Mouse (Mus musculus) forebrain, embryonic 14.5 days (tissue): ENCODE results near the gene Aldh16a1. TPM values are rescaled to one million over a fixed set of nuclear protein-coding genes. Genes with fewer than 3 reads are reported as not detected.

Source experiments
- ATAC-seq: fragments of 200-750 bp; cut with Nextera tagmentation; 2 replicates; pipeline ENCODE4 v1.8.0; 2017; ENCODE audit warnings: mild to moderate bottlenecking, moderate library complexity
- DNase-seq: peaks from one replicate; pipeline ENCODE4 v3.0.0-alpha.2; 2015; ENCODE audit warnings: low spot score
- H3K27ac ChIP-seq: fragments of 300-500 bp; sonication (generic); 2 replicates; pipeline ENCODE4 v1.5.1; 2014; ENCODE audit warnings: low read depth, mild to moderate bottlenecking, control low read depth, low read length, moderate library complexity
- H3K27me3 ChIP-seq: fragments of 300-500 bp; sonication (generic); replicated peaks from 2 replicates; pipeline ENCODE4 v1.6.1; 2014; ENCODE audit warnings: low read length, control low read depth, mixed read lengths; ENCODE audit not compliant: control insufficient read depth, insufficient read depth
- H3K36me3 ChIP-seq: fragments of 300-500 bp; sonication (generic); 2 replicates; pipeline ENCODE4 v1.6.1; 2014; ENCODE audit warnings: low read length, control low read depth; ENCODE audit not compliant: control insufficient read depth, insufficient read depth
- H3K4me1 ChIP-seq: fragments of 300-500 bp; sonication (generic); 2 replicates; pipeline ENCODE4 v1.6.1; 2014; ENCODE audit warnings: antibody characterized with exemption, low read length, control low read depth; ENCODE audit not compliant: control insufficient read depth, insufficient read depth
- H3K4me2 ChIP-seq: fragments of 300-500 bp; sonication (generic); 2 replicates; pipeline ENCODE4 v1.6.1; 2014; ENCODE audit warnings: mild to moderate bottlenecking, control low read depth, low read length
- H3K4me3 ChIP-seq: fragments of 300-500 bp; sonication (generic); 2 replicates; pipeline ENCODE4 v1.5.1; 2014; ENCODE audit warnings: low read depth, low read length, control low read depth
- H3K9ac ChIP-seq: fragments of 300-500 bp; sonication (generic); 2 replicates; pipeline ENCODE4 v1.6.1; 2014; ENCODE audit warnings: mild to moderate bottlenecking, low read length, control low read depth, moderate library complexity
- H3K9me3 ChIP-seq: fragments of 300-500 bp; sonication (generic); replicated peaks from 2 replicates; pipeline ENCODE4 v1.6.1; 2016; ENCODE audit warnings: low read length, control low read depth, mixed read lengths; ENCODE audit not compliant: control insufficient read depth
- WGBS: fragments of 180-500 bp; shearing (Covaris S2); extraction: QIAGEN DNeasy Blood & Tissue Kit; methylation state at CpG from one replicate; pipeline ENCODE4 v1.1.7; 2014; 5-methylcytosine and 5-hydroxymethylcytosine counted together
- polyA plus RNA-seq: library from polyadenylated mRNA; unstranded; fragments of >200 nt; fragmentation: Nextera tagmentation; extraction: Ambion mirVana; gene quantifications from 2 replicates; pipeline ENCODE4 v1.2.1, GENCODE M21; 2014

Gene Aldh16a1
- polyA plus RNA-seq, 1 experiment from 2014 or later = 26.8 TPM

- peak within 1 kb of the TSS; percentile 57 for H3K4me2 ChIP-seq
- WGBS = under 1% methylated on average over 40 of the region's 41 CpGs
- ATAC-seq = no peak; the same call in 1 of the 2 replicates
- H3K4me1 ChIP-seq = peaks cover 10% of the 10 kb centered on the region
- peak within 1 kb of the TSS; percentile 65 for H3K9ac ChIP-seq
- peak; percentile 45 for DNase-seq
- no peaks in the 10 kb centered on the region for H3K9me3 ChIP-seq
- peaks cover 56% of the 10 kb centered on the region for H3K27me3 ChIP-seq
- H3K36me3 ChIP-seq = 0 out of 2 replicates have a peak, but pooled peaks cover 7% of the 10 kb centered on the region
- peak within 1 kb of the TSS; percentile 52; the same call in 1 of the 2 replicates for H3K27ac ChIP-seq
- peak within 1 kb of the TSS; percentile 45 for H3K4me3 ChIP-seq
Measured at GRCm38 (mm10) chr7:45163735-45164490, 9.5 kb upstream of the Aldh16a1 start, which contains the start of gene Slc17a7. Gene Slc17a7, plus strand, starts transcription at chr7:45163949.

DNA sequence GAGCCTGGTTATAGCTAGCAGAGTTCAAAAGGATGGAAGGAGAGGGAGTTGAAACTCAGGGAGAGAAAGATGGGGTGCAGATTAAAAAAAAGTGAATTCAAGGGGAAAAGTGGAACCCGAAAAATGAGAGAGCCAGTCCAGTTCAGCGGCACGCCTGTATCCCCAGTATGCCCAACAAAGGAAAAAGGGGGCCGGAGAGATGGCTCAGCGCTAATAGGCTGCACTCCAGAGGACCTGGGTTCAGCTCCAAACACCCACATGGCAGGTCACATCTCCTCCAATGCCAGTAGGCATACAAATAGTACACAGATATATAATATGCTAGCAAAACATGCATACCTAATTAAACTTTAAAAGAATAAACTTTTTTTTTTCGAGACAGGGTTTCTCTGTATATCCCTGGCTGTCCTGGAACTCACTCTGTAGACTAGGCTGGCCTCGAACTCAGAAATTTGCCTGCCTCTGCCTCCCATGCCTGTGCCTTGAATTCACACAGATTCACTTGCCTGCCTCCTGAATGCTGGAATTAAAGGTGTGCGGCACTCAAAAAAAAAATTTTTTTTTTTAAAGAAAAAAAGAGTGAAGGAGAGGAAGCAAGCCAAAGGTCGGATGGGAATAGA lies 8.7 kb upstream of the Aldh16a1 start:
- Histone ChIP-seq H3K9me3 (no peaks in the 10 kb centered on the region), H3K27me3 (peaks cover 48% of the 10 kb centered on the region), H3K4me1 (peaks cover 7% of the 10 kb centered on the region), H3K9ac (no peak overlapping the region), H3K4me2 (peak overlapping the region; percentile 57; the same call in 1 of the 2 replicates), H3K36me3 (0 out of 2 replicates have a peak, but pooled peaks cover 13% of the 10 kb centered on the region), H3K4me3 (no peak overlapping the region), H3K27ac (no peak overlapping the region)
- 70% methylated on average over 9 of the region's 9 CpGs for whole genome bisulfite sequencing
- ATAC-seq = no peak
- DNase-seq = no peak

- Histone ChIP-seq H3K27me3 (peaks cover 44% of the 10 kb centered on the region), H3K4me1 (peaks cover 7% of the 10 kb centered on the region), H3K9me3 (no peaks in the 10 kb centered on the region), H3K9ac (peak overlapping the region; percentile 21; the same call in 1 of the 2 replicates), H3K4me3 (peak overlapping the region; percentile 24; the same call in 1 of the 2 replicates), H3K4me2 (peak overlapping the region; percentile 56), H3K27ac (peak overlapping the region; percentile 16; the same call in 1 of the 2 replicates), H3K36me3 (peaks cover 18% of the 10 kb centered on the region; the same call in 1 of the 2 replicates)
- WGBS = 31% methylated on average over 6 of the region's 6 CpGs
- DNase-seq (no peak), ATAC-seq (no peak; the same call in 1 of the 2 replicates)
Measured at GRCm38 (mm10) chr7:45162551-45162950, 8.2 kb upstream of the Aldh16a1 start.

- Histone ChIP-seq H3K36me3 (peaks cover 19% of the 10 kb centered on the region; the same call in 1 of the 2 replicates), H3K9me3 (no peaks in the 10 kb centered on the region), H3K9ac (peak overlapping the region; percentile 21; the same call in 1 of the 2 replicates), H3K27me3 (peaks cover 43% of the 10 kb centered on the region), H3K4me1 (peaks cover 7% of the 10 kb centered on the region), H3K27ac (no peak overlapping the region; the same call in 1 of the 2 replicates), H3K4me3 (peak overlapping the region; percentile 24), H3K4me2 (peak overlapping the region; percentile 56)
- peak; percentile 96 for DNase-seq
- WGBS = 5% methylated on average over 35 of the region's 35 CpGs
- peak; percentile 89 for ATAC-seq
Measured at GRCm38 (mm10) chr7:45161612-45162473, 7.5 kb upstream of the Aldh16a1 start.

DNA sequence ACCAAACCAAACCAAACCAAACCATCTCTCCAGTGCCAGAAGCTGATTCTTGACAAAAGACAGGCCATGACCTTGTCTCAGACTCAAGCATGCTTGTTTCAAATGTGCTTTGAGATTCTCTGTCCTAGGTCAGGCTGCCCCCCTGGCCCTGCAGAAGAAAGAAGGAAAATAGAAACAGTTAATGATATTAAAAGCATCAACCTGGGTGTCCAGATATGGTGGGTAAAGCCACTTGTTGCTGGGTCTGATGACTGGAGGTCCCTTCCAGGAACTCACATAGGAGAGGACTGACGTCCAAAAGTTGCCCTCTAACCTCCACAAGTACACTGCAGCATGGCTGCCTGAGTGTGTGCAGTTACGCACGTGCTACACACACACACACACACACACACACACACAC lies 6.5 kb upstream of the Aldh16a1 start:
- Histone ChIP-seq H3K4me3 (no peak overlapping the region), H3K4me1 (peaks cover 7% of the 10 kb centered on the region), H3K27me3 (peaks cover 34% of the 10 kb centered on the region), H3K36me3 (peaks cover 19% of the 10 kb centered on the region; the same call in 1 of the 2 replicates), H3K9me3 (no peaks in the 10 kb centered on the region), H3K9ac (no peak overlapping the region), H3K27ac (no peak overlapping the region), H3K4me2 (no peak overlapping the region)
- DNase-seq = no peak
- WGBS = 90% methylated on average over 3 of the region's 3 CpGs
- no peak for ATAC-seq

DNA sequence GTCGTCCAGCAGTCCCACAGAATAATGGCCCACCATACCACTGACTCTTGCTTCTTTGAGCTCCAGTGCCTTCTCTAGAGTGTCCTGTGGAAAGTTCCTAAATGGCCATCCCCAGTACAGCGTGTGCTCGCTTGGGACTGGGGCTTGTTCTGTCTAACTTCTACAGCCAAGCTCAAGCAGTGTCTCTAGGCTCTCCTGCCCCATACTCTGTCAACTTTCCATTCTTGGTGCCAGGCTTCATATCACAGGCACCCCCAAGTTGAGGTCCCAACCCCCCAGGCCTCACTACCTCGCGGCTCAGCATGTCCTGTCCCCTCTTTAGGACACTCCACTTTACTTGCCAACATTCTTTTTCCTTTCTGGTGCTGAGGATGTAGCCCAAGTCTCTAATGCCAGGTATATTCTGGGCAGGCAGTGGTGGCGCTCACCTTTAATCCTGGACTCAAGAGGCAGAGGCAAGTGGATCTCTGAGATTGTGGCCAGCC lies 6.0 kb upstream of the Aldh16a1 start:
- Histone ChIP-seq H3K4me3 (no peak overlapping the region), H3K9me3 (no peaks in the 10 kb centered on the region), H3K27ac (no peak overlapping the region), H3K4me1 (peaks cover 7% of the 10 kb centered on the region), H3K9ac (no peak overlapping the region), H3K27me3 (peaks cover 29% of the 10 kb centered on the region), H3K36me3 (peaks cover 19% of the 10 kb centered on the region; the same call in 1 of the 2 replicates), H3K4me2 (no peak overlapping the region)
- no peak for ATAC-seq
- 90% methylated on average over 6 of the region's 6 CpGs for WGBS
- DNase-seq = no peak

DNA sequence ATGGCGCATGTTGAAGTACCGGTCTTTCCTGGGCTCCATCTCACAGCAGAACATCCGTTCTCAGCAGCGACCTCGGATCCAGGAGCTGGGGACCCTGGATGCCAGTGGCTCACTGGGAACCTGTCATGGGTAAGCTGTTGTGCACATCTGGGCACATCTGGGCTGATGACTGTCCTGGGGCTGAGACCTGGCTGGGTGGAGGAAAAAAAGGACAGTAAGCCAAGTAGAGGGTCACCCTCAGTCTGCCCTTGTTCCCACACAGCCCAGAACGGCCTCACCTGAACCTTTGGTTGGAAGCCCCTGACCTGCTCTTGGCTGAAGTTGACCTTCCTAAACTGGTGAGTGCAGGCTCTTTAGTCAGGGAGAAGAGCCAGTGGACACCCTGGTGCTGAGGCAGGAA lies 4.6 kb upstream of the Aldh16a1 start:
- H3K4me2 ChIP-seq = no peak overlapping the region

GRCm38 (mm10) chr7:45157459-45157858 lies 3.1 kb upstream of the Aldh16a1 start:
- ATAC-seq = no peak

More for the DNA sequence above, 4.6 kb upstream of the Aldh16a1 start:
- H3K4me1 ChIP-seq = peaks cover 7% of the 10 kb centered on the region
- H3K9ac ChIP-seq = no peak overlapping the region
- ATAC-seq = no peak
- no peak overlapping the region for H3K4me3 ChIP-seq
- no peaks in the 10 kb centered on the region for H3K9me3 ChIP-seq
- H3K27ac ChIP-seq = no peak overlapping the region
- DNase-seq = no peak
- 95% methylated on average over 6 of the region's 6 CpGs for WGBS
- peaks cover 16% of the 10 kb centered on the region for H3K27me3 ChIP-seq
- H3K36me3 ChIP-seq = peaks cover 19% of the 10 kb centered on the region; the same call in 1 of the 2 replicates

More at GRCm38 (mm10) chr7:45157459-45157858, 3.1 kb upstream of the Aldh16a1 start:
- Histone ChIP-seq H3K4me3 (no peak overlapping the region), H3K4me2 (no peak overlapping the region), H3K9me3 (no peaks in the 10 kb centered on the region), H3K27me3 (0 out of 2 replicates have a peak, but pooled peaks cover under 1% of the 10 kb centered on the region), H3K4me1 (peaks cover 6% of the 10 kb centered on the region), H3K27ac (no peak overlapping the region), H3K9ac (no peak overlapping the region), H3K36me3 (peaks cover 19% of the 10 kb centered on the region; the same call in 1 of the 2 replicates)
- no peak for DNase-seq
- WGBS = 80% methylated on average over 14 of the region's 14 CpGs
